In the genomic region with DNA sequence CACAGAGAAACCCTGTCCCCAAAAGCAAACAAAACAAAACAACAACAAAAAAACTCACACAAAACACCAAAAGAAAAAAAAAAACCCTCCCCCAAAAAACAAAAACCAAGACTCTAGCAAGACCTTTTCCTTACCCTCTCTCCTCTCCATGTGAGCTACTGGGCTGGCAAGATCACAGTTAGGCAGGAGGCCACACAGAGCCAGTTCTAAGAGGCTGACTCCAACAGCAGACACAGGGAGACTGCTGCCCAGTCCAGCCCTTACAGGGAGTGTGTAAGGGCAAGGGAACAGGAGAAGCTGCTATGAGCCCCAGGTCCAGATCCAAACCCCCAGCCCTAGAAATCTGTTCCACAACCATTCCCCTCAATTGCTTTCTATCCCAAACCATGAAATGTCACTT, we compare ENCODE assay signal across 22 mouse cellular contexts. TPM values are rescaled to one million over a fixed set of nuclear protein-coding genes. Genes with fewer than 3 reads are reported as not detected.
DNase-seq lines count a peak whose midpoint lies in the region; ATAC-seq lines count a peak whose summit lies in the region.
"Had no signal": no experiment of that assay in that cellular context is flagged by ENCODE, and none has a peak within 500 bp of the region (broad histone marks: within the 10 kb centered on the region; RNA-seq: fewer than 3 reads in every experiment).

No protein-coding gene starts in this region.

- peak overlapping the region; percentile 73 for H3K27ac ChIP-seq in heart, embryonic 16.5 days (ENCODE audit: low read length)
- peak overlapping the region; percentile 76 for H3K27ac ChIP-seq in lung, embryonic 15.5 days
- H3K27ac ChIP-seq: embryonic facial prominence, embryonic 13.5 days; hindbrain, embryonic 14.5 days; kidney, postnatal 0 days; limb, embryonic 13.5 days; neural tube, embryonic 12.5 days had no signal

- no peaks in the 10 kb centered on the region for H3K27me3 ChIP-seq in heart, embryonic 16.5 days (ENCODE audit: control insufficient read depth, insufficient read depth, low read length)
- H3K27me3 ChIP-seq in lung, embryonic 15.5 days = no peaks in the 10 kb centered on the region
- H3K27me3 ChIP-seq: embryonic facial prominence, embryonic 13.5 days; forebrain, embryonic 15.5 days; limb, embryonic 13.5 days; midbrain, embryonic 13.5 days; neural tube, embryonic 12.5 days had no signal

- no peak for ATAC-seq in heart, embryonic 16.5 days (replicated peaks; ENCODE audit: extremely low read depth, insufficient read depth, low FRiP score)
- no peak for ATAC-seq in lung, embryonic 15.5 days (ENCODE audit: borderline replicate concordance, extremely low read depth, low FRiP score, low TSS enrichment)
- ATAC-seq: forebrain, embryonic 15.5 days; midbrain, embryonic 13.5 days had no signal

- no peaks in the 10 kb centered on the region for H3K9me3 ChIP-seq in heart, embryonic 16.5 days (replicated peaks; ENCODE audit: control insufficient read depth, low read length)
- H3K9me3 ChIP-seq in lung, embryonic 15.5 days = no peaks in the 10 kb centered on the region
- H3K9me3 ChIP-seq: embryonic facial prominence, embryonic 13.5 days; forebrain, embryonic 15.5 days; G1E; limb, embryonic 13.5 days; midbrain, embryonic 13.5 days; neural tube, embryonic 12.5 days had no signal

- H3K9ac ChIP-seq in heart, embryonic 16.5 days (ENCODE audit: low read length) = no peak overlapping the region
- H3K9ac ChIP-seq in lung, embryonic 15.5 days = no peak overlapping the region
- H3K9ac ChIP-seq: embryonic facial prominence, embryonic 13.5 days; forebrain, embryonic 15.5 days; hindbrain, embryonic 14.5 days; limb, embryonic 13.5 days; midbrain, embryonic 13.5 days; neural tube, embryonic 12.5 days had no signal

- peak; percentile 30 for DNase-seq in gastrocnemius, postnatal 14 days
- no peak for DNase-seq in gastrocnemius, postnatal 10 days
- DNase-seq in heart, postnatal 10 days = no peak
- DNase-seq in lung, postnatal 36 days = no peak
- DNase-seq in cerebellum, postnatal 10 days = no peak
- DNase-seq: adrenal gland, postnatal 25 days; cerebellum, adult 11 months; cerebellum, postnatal 14 days; lung, adult 2 months; right cerebral cortex, postnatal 4 days; thymus, postnatal 25 days had no signal

- intact Hi-C loops in gastrocnemius, postnatal 14 days (cut with DNase I; ENCODE audit: low total_unique reads) = no loop called here
- intact Hi-C loops in heart, postnatal 10 days (cut with DNase I) = no loop called here

- H3K36me3 ChIP-seq in heart, embryonic 16.5 days (ENCODE audit: control insufficient read depth, insufficient read depth) = peaks cover 9% of the 10 kb centered on the region
- peaks cover 9% of the 10 kb centered on the region; the same call in 1 of the 2 replicates for H3K36me3 ChIP-seq in lung, embryonic 15.5 days

- H3K4me1 ChIP-seq in heart, embryonic 16.5 days (ENCODE audit: control insufficient read depth, insufficient read depth, low read length) = peaks cover 9% of the 10 kb centered on the region
- peaks cover 9% of the 10 kb centered on the region; the same call in 1 of the 2 replicates for H3K4me1 ChIP-seq in lung, embryonic 15.5 days
- H3K4me1 ChIP-seq: embryonic facial prominence, embryonic 13.5 days; limb, embryonic 13.5 days; midbrain, embryonic 13.5 days; neural tube, embryonic 12.5 days had no signal

- H3K4me2 ChIP-seq in heart, embryonic 16.5 days (ENCODE audit: low read depth, low read length) = no peak overlapping the region
- H3K4me2 ChIP-seq in lung, embryonic 15.5 days = no peak overlapping the region
- H3K4me2 ChIP-seq: embryonic facial prominence, embryonic 13.5 days; forebrain, embryonic 15.5 days; hindbrain, embryonic 14.5 days; limb, embryonic 13.5 days; midbrain, embryonic 13.5 days; neural tube, embryonic 12.5 days had no signal

- H3K4me3 ChIP-seq in heart, embryonic 16.5 days (ENCODE audit: low read length) = no peak overlapping the region
- no peak overlapping the region for H3K4me3 ChIP-seq in lung, embryonic 15.5 days
- H3K4me3 ChIP-seq: embryonic facial prominence, embryonic 13.5 days; forebrain, embryonic 15.5 days; limb, embryonic 13.5 days; midbrain, embryonic 13.5 days; neural tube, embryonic 12.5 days had no signal

RNA-seq across cellular contexts. Expression of a gene that starts 22.7 kb away (rescaled TPM):
- 1 to 10 TPM; 4.3 to 5.9 TPM for total RNA-seq in gastrocnemius, postnatal 14 days (2021)
- total RNA-seq in gastrocnemius, postnatal 10 days (2021) = 1 to 10 TPM; 6.7 to 8.6 TPM
- 12.0 and 14.5 TPM in 2 replicates for polyA plus RNA-seq in heart, embryonic 16.5 days (2015; fragmentation: Nextera tagmentation; extraction: Ambion mirVana)
- 10 to 100 TPM; 12.6 to 13.5 TPM for total RNA-seq in heart, postnatal 10 days (2021)
- 20.8 and 21.9 TPM in 2 replicates for polyA plus RNA-seq in lung, embryonic 15.5 days (2015; fragmentation: Nextera tagmentation; extraction: Ambion mirVana)

RNA-seq across cellular contexts. Expression of a gene that starts 56.0 kb away (rescaled TPM):
- total RNA-seq in gastrocnemius, postnatal 14 days (2021) = not detected
- not detected for total RNA-seq in gastrocnemius, postnatal 10 days (2021)
- polyA plus RNA-seq in heart, embryonic 16.5 days (2015; fragmentation: Nextera tagmentation; extraction: Ambion mirVana) = 0.11 TPM in 1 of 2 replicates, not detected in the other
- not detected for total RNA-seq in heart, postnatal 10 days (2021)
- 0.09 TPM in 1 of 2 replicates, not detected in the other for polyA plus RNA-seq in lung, embryonic 15.5 days (2015; fragmentation: Nextera tagmentation; extraction: Ambion mirVana)
- total RNA-seq: adrenal gland, postnatal 25 days; G1E; megakaryocyte, adult 5-6 weeks had no signal
- polyA plus RNA-seq: lung, adult 2 months had no signal
